Mouse (Mus musculus): ENCODE data around the gene B3galt6. TPM values are rescaled to one million over a fixed set of nuclear protein-coding genes. Genes with fewer than 3 reads are reported as not detected.

The B3galt6 gene
- polyA plus RNA-seq, 1 experiment from 2014 or later = 16.1 TPM

- no peaks in the 10 kb centered on the region for H3K36me3 ChIP-seq
- no peak overlapping the region for H3K4me2 ChIP-seq
- no peaks in the 10 kb centered on the region for H3K9me3 ChIP-seq
- ATAC-seq (ENCODE audit: insufficient number of reproducible peaks, low FRiP score, low TSS enrichment, low read depth) = no peak
- H3K4me1 ChIP-seq = no peaks in the 10 kb centered on the region
- 18% methylated on average over 2 of the region's 2 CpGs for WGBS
- H3K27me3 ChIP-seq = no peaks in the 10 kb centered on the region
- no peak overlapping the region for H3K9ac ChIP-seq
- H3K27ac ChIP-seq = no peak overlapping the region
- no peak overlapping the region for H3K4me3 ChIP-seq
Observed at GRCm38 (mm10) chr4:155983788-155984187, 8.7 kb downstream of the B3galt6 start.

GRCm38 (mm10) chr4:155981436-155982082 is 10.9 kb downstream of the B3galt6 start:
- 70% methylated on average over 12 of the region's 12 CpGs for WGBS

DNA sequence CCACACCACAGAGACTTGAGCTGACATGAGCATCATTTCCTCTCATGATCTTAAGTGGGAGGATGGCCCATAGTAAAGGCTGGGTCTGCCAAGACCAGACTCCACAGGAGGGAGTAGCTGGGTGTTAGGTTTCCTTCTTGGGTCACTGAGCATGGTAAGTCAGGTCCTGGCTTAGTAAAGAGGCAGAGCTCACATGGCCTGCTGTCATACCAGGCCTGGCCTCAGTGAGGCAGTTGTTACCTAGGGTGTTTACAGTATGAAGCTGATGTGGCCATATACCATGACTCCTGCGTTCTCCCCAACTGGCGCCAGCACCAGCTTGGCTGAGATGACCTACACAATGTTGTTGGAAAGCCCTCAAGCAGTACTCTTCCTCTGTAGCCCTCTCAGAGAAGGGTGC is 19.2 kb downstream of the B3galt6 start:
- H3K4me2 ChIP-seq = no peak overlapping the region
- no peaks in the 10 kb centered on the region for H3K27me3 ChIP-seq
- no peak overlapping the region for H3K27ac ChIP-seq
- no peak overlapping the region for H3K4me3 ChIP-seq
- no peak for ATAC-seq (ENCODE audit: insufficient number of reproducible peaks, low FRiP score, low TSS enrichment, low read depth)
- no peak overlapping the region for H3K9ac ChIP-seq
- H3K4me1 ChIP-seq = no peaks in the 10 kb centered on the region
- H3K9me3 ChIP-seq = no peaks in the 10 kb centered on the region
- WGBS = 82% methylated on average over 2 of the region's 2 CpGs
- H3K36me3 ChIP-seq = no peaks in the 10 kb centered on the region

More at GRCm38 (mm10) chr4:155981436-155982082, 10.9 kb downstream of the B3galt6 start:
- Histone ChIP-seq H3K4me2 (no peak overlapping the region), H3K9me3 (no peaks in the 10 kb centered on the region), H3K4me3 (no peak overlapping the region), H3K27ac (no peak overlapping the region), H3K27me3 (no peaks in the 10 kb centered on the region), H3K4me1 (no peaks in the 10 kb centered on the region), H3K9ac (no peak overlapping the region), H3K36me3 (no peaks in the 10 kb centered on the region)
- ATAC-seq (ENCODE audit: insufficient number of reproducible peaks, low FRiP score, low TSS enrichment, low read depth) = no peak

GRCm38 (mm10) chr4:155972651-155973050 is 19.8 kb downstream of the B3galt6 start:
- Histone ChIP-seq H3K9me3 (no peaks in the 10 kb centered on the region), H3K4me2 (no peak overlapping the region), H3K4me3 (no peak overlapping the region), H3K27ac (no peak overlapping the region), H3K9ac (no peak overlapping the region), H3K4me1 (no peaks in the 10 kb centered on the region), H3K27me3 (no peaks in the 10 kb centered on the region), H3K36me3 (no peaks in the 10 kb centered on the region)
- no peak for ATAC-seq (ENCODE audit: insufficient number of reproducible peaks, low FRiP score, low TSS enrichment, low read depth)
- WGBS = 79% methylated on average over 6 of the region's 6 CpGs

- no peak overlapping the region for H3K9ac ChIP-seq
- peaks cover 14% of the 10 kb centered on the region for H3K36me3 ChIP-seq
- H3K9me3 ChIP-seq = no peaks in the 10 kb centered on the region
- 78% methylated on average over 5 of the region's 5 CpGs for WGBS
- ATAC-seq (ENCODE audit: insufficient number of reproducible peaks, low FRiP score, low TSS enrichment, low read depth) = no peak
- H3K4me3 ChIP-seq = no peak overlapping the region
- no peaks in the 10 kb centered on the region for H3K27me3 ChIP-seq
- H3K4me1 ChIP-seq = no peaks in the 10 kb centered on the region
- H3K27ac ChIP-seq = no peak overlapping the region
- no peak overlapping the region for H3K4me2 ChIP-seq
Observed at GRCm38 (mm10) chr4:155970286-155970685, 22.2 kb downstream of the B3galt6 start.

GRCm38 (mm10) chr4:155969043-155969653 is 23.3 kb downstream of the B3galt6 start:
- no peak overlapping the region for H3K27ac ChIP-seq
- peaks cover 21% of the 10 kb centered on the region for H3K36me3 ChIP-seq
- WGBS = 77% methylated on average over 13 of the region's 13 CpGs
- no peaks in the 10 kb centered on the region for H3K27me3 ChIP-seq
- no peak overlapping the region for H3K4me3 ChIP-seq
- H3K9me3 ChIP-seq = no peaks in the 10 kb centered on the region
- H3K4me2 ChIP-seq = no peak overlapping the region
- H3K9ac ChIP-seq = no peak overlapping the region
- no peaks in the 10 kb centered on the region for H3K4me1 ChIP-seq
- no peak for ATAC-seq (ENCODE audit: insufficient number of reproducible peaks, low FRiP score, low TSS enrichment, low read depth)

- no peak overlapping the region for H3K9ac ChIP-seq
- H3K4me1 ChIP-seq = peaks cover 21% of the 10 kb centered on the region
- peaks cover 21% of the 10 kb centered on the region for H3K36me3 ChIP-seq
- no peak overlapping the region for H3K4me3 ChIP-seq
- no peak overlapping the region for H3K27ac ChIP-seq
- no peak overlapping the region for H3K4me2 ChIP-seq
- no peaks in the 10 kb centered on the region for H3K27me3 ChIP-seq
- ATAC-seq (ENCODE audit: insufficient number of reproducible peaks, low FRiP score, low TSS enrichment, low read depth) = no peak
- WGBS = 91% methylated on average over 11 of the region's 11 CpGs
- H3K9me3 ChIP-seq = no peaks in the 10 kb centered on the region
Observed at GRCm38 (mm10) chr4:155964396-155964795, 28.1 kb downstream of the B3galt6 start.

GRCm38 (mm10) chr4:155963106-155963505 is 29.3 kb downstream of the B3galt6 start:
- 45% methylated on average over 7 of the region's 7 CpGs for WGBS
- H3K4me2 ChIP-seq = peak overlapping the region; percentile 97
- peak overlapping the region; percentile 63 for H3K9ac ChIP-seq
- no peak overlapping the region for H3K27ac ChIP-seq
- peaks cover 21% of the 10 kb centered on the region for H3K4me1 ChIP-seq
- peak overlapping the region; percentile 62 for H3K4me3 ChIP-seq
- peaks cover 25% of the 10 kb centered on the region for H3K36me3 ChIP-seq
- no peaks in the 10 kb centered on the region for H3K27me3 ChIP-seq
- no peak for ATAC-seq (ENCODE audit: insufficient number of reproducible peaks, low FRiP score, low TSS enrichment, low read depth)
- no peaks in the 10 kb centered on the region for H3K9me3 ChIP-seq

DNA sequence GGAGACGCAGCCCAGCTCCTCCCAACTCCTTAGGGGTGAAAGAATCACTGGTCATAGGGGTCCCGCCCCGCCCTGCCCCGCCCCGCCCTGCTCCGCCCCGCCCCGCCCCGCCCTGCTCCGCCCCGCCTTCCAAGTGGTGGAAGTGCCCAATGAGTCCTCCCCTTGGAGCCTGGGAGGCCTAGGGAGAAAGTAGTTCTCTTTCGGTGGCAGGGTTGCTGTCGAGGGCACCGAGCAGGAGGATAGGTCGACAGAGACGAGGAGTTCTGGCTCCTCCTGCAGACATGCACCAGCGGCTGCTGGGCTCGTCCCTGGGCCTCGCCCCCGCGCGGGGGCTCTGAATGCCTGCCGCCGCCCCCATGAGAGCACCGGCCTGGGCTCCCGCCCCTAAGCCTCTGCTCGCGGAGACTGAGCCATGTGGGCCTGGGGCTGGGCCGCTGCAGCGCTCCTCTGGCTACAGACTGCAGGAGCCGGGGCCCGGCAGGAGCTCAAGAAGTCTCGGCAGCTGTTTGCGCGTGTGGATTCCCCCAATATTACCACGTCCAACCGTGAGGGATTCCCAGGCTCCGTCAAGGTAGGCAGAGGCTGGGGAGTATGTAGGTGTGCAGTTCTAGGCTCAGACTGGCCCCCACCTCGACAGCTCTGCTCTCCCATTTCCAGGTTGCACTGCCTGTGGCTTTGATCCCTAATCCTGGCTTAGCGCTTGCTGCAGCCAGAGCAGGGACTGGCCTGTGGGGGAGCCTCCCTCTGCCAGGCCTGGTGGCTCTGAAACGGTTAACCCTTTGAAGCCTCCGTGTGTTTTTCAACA is 30.1 kb downstream of the B3galt6 start, which contains the start of gene C1qtnf12:
Gene C1qtnf12 (plus strand): TSS at position 152 of the 805 bp plus-strand sequence.
- Histone ChIP-seq H3K27me3 (no peaks in the 10 kb centered on the region), H3K4me2 (peak within 1 kb of the TSS; percentile 97), H3K27ac (peak within 1 kb of the TSS; percentile 76), H3K4me1 (peaks cover 21% of the 10 kb centered on the region), H3K4me3 (peak within 1 kb of the TSS; percentile 62), H3K9ac (peak within 1 kb of the TSS; percentile 63), H3K36me3 (peaks cover 32% of the 10 kb centered on the region), H3K9me3 (no peaks in the 10 kb centered on the region)
- ATAC-seq (ENCODE audit: insufficient number of reproducible peaks, low FRiP score, low TSS enrichment, low read depth) = peak; percentile 60
- WGBS = under 1% methylated on average over 42 of the region's 42 CpGs

DNA sequence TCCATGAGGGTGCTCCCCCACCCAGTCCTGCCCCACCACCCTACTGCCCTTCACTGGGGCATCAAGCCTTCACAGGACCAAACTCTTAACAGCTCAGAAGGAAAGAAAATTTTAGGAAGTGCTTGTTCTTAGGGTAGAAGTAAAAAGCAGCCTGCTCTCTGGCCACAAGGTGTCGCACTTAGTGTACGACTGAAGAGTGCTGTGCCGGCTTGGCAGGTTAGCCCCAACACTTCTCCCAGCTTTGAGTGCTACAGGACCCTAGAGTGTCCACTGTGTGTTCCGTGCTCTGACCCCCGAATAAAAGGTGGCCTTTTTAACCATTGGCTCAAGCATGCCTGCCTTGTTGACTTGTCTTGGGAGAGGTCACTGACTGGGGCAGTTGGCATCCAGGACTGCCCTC is 33.2 kb downstream of the B3galt6 start:
- Histone ChIP-seq H3K27me3 (no peaks in the 10 kb centered on the region), H3K36me3 (peaks cover 38% of the 10 kb centered on the region), H3K9ac (no peak overlapping the region), H3K4me1 (peaks cover 21% of the 10 kb centered on the region), H3K27ac (no peak overlapping the region; the same call in 1 of the 2 replicates), H3K4me3 (no peak overlapping the region), H3K4me2 (no peak overlapping the region), H3K9me3 (no peaks in the 10 kb centered on the region)
- no peak; the same call in 1 of the 2 replicates for ATAC-seq (ENCODE audit: insufficient number of reproducible peaks, low FRiP score, low TSS enrichment, low read depth)
- 7% methylated on average over 5 of the region's 5 CpGs for WGBS

DNA sequence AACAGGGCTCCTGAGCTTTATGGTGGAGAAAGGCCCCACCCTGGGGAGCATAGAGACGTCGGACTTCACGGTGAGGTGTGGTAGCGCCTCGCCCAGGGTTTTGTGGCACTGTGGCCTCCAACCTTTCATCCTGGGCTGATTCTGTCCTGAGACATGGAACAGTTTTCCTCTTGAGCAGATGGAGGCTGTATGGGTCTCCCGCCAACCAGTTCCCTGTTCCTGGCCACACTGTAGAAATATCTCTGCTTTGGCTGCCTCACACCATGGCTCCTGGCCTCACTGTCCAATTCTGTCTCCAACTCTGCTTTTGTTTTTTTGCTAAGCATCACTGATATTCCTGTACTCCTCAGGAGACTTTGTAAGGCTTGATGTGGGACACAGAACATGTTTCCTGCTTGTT is 37.0 kb downstream of the B3galt6 start:
- ATAC-seq (ENCODE audit: insufficient number of reproducible peaks, low FRiP score, low TSS enrichment, low read depth) = no peak
- WGBS = 91% methylated on average over 6 of the region's 6 CpGs
- Histone ChIP-seq H3K9ac (no peak overlapping the region), H3K4me2 (no peak overlapping the region), H3K27me3 (no peaks in the 10 kb centered on the region), H3K4me3 (no peak overlapping the region), H3K36me3 (peaks cover 75% of the 10 kb centered on the region), H3K27ac (no peak overlapping the region), H3K9me3 (no peaks in the 10 kb centered on the region), H3K4me1 (0 out of 2 replicates have a peak, but pooled peaks cover 2% of the 10 kb centered on the region)

DNA sequence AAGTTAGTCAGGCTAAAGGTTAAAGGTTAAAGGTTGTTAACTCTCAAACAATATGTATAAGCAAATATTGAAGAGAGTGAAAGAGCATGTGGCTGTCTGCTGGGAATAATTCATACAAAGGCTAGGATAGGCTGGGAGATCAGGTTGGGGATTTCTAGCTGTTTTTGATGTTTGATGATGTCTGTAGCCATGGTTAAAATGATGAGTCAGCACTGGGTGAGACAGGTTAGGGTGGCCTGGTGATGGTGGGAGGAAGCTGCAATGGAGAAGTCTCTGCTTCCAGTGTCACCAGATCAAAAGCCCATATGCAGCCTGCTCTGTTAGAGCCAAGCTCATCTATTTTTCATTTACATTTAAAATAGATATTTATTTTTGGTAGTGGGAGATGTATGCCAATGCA is 45.4 kb downstream of the B3galt6 start:
- no peak for ATAC-seq (ENCODE audit: insufficient number of reproducible peaks, low FRiP score, low TSS enrichment, low read depth)
- Histone ChIP-seq H3K4me3 (no peak overlapping the region), H3K4me1 (peaks cover 22% of the 10 kb centered on the region), H3K4me2 (no peak overlapping the region), H3K9me3 (no peaks in the 10 kb centered on the region), H3K36me3 (peaks cover 53% of the 10 kb centered on the region), H3K27me3 (no peaks in the 10 kb centered on the region), H3K27ac (no peak overlapping the region), H3K9ac (no peak overlapping the region)

Data from limb, embryonic 15.5 days (tissue).